Mouse (Mus musculus): ENCODE data around the gene 2310034G01Rik. TPM values are rescaled to one million over a fixed set of nuclear protein-coding genes. Genes with fewer than 3 reads are reported as not detected.

Gene 2310034G01Rik
- polyA plus RNA-seq, 1 experiment from 2014 or later = 1.0 TPM

GRCm38 (mm10) chr19:46314872-46315742, 35.0 kb downstream of the 2310034G01Rik start:
- Histone ChIP-seq H3K4me3 (peak overlapping the region; percentile 29; the same call in 1 of the 2 replicates), H3K36me3 (replicated peaks) (peaks cover 20% of the 10 kb centered on the region), H3K9me3 (no peaks in the 10 kb centered on the region), H3K27ac (replicated peaks) (peak overlapping the region; percentile 35; the same call in 1 of the 2 replicates), H3K4me1 (peaks cover 42% of the 10 kb centered on the region), H3K27me3 (replicated peaks; ENCODE audit: low read depth, poor library complexity, severe bottlenecking) (peaks cover 100% of the 10 kb centered on the region)
- 42% methylated on average over 14 of the region's 14 CpGs for WGBS
- DNase-seq (ENCODE audit: low spot score) = peak; percentile 11

GRCm38 (mm10) chr19:46314151-46314601, 35.9 kb downstream of the 2310034G01Rik start:
- peak; percentile 41 for DNase-seq (ENCODE audit: low spot score)

GRCm38 (mm10) chr19:46313591-46313990, 36.5 kb downstream of the 2310034G01Rik start:
- 76% methylated on average over 6 of the region's 6 CpGs for WGBS
- Histone ChIP-seq H3K4me3 (no peak overlapping the region), H3K9me3 (no peaks in the 10 kb centered on the region), H3K36me3 (replicated peaks) (peaks cover 27% of the 10 kb centered on the region), H3K27me3 (replicated peaks; ENCODE audit: low read depth, poor library complexity, severe bottlenecking) (peaks cover 98% of the 10 kb centered on the region), H3K4me1 (peaks cover 38% of the 10 kb centered on the region), H3K27ac (replicated peaks) (no peak overlapping the region)
- peak; percentile 7 for DNase-seq (ENCODE audit: low spot score)

More at GRCm38 (mm10) chr19:46314151-46314601, 35.9 kb downstream of the 2310034G01Rik start:
- H3K36me3 ChIP-seq (replicated peaks) = peaks cover 27% of the 10 kb centered on the region
- H3K4me3 ChIP-seq = peak overlapping the region; percentile 29; the same call in 1 of the 2 replicates
- WGBS = 12% methylated on average over 18 of the region's 18 CpGs
- peaks cover 38% of the 10 kb centered on the region for H3K4me1 ChIP-seq
- no peaks in the 10 kb centered on the region for H3K9me3 ChIP-seq
- H3K27ac ChIP-seq (replicated peaks) = no peak overlapping the region
- peaks cover 100% of the 10 kb centered on the region for H3K27me3 ChIP-seq (replicated peaks; ENCODE audit: low read depth, poor library complexity, severe bottlenecking)

- Histone ChIP-seq H3K4me1 (peaks cover 39% of the 10 kb centered on the region), H3K36me3 (replicated peaks) (peaks cover 27% of the 10 kb centered on the region), H3K4me3 (no peak overlapping the region), H3K27me3 (replicated peaks; ENCODE audit: low read depth, poor library complexity, severe bottlenecking) (peaks cover 98% of the 10 kb centered on the region), H3K9me3 (no peaks in the 10 kb centered on the region), H3K27ac (replicated peaks) (no peak overlapping the region)
- no peak for DNase-seq (ENCODE audit: low spot score)
- WGBS = 88% methylated on average over 9 of the region's 9 CpGs
Measured at GRCm38 (mm10) chr19:46313116-46313515, 37.0 kb downstream of the 2310034G01Rik start.

GRCm38 (mm10) chr19:46312566-46312965, 37.5 kb downstream of the 2310034G01Rik start:
- 92% methylated on average over 21 of the region's 21 CpGs for WGBS

GRCm38 (mm10) chr19:46311341-46311740, 38.8 kb downstream of the 2310034G01Rik start:
- Histone ChIP-seq H3K36me3 (replicated peaks) (peaks cover 27% of the 10 kb centered on the region), H3K27me3 (replicated peaks; ENCODE audit: low read depth, poor library complexity, severe bottlenecking) (peaks cover 98% of the 10 kb centered on the region), H3K4me3 (no peak overlapping the region), H3K9me3 (no peaks in the 10 kb centered on the region), H3K27ac (replicated peaks) (no peak overlapping the region), H3K4me1 (peaks cover 27% of the 10 kb centered on the region)
- DNase-seq (ENCODE audit: low spot score) = peak; percentile 6
- 83% methylated on average over 9 of the region's 9 CpGs for WGBS

More at GRCm38 (mm10) chr19:46312566-46312965, 37.5 kb downstream of the 2310034G01Rik start:
- H3K9me3 ChIP-seq = no peaks in the 10 kb centered on the region
- DNase-seq (ENCODE audit: low spot score) = no peak
- H3K27me3 ChIP-seq (replicated peaks; ENCODE audit: low read depth, poor library complexity, severe bottlenecking) = peaks cover 98% of the 10 kb centered on the region
- H3K27ac ChIP-seq (replicated peaks) = no peak overlapping the region
- H3K36me3 ChIP-seq (replicated peaks) = peaks cover 27% of the 10 kb centered on the region
- peaks cover 33% of the 10 kb centered on the region for H3K4me1 ChIP-seq
- no peak overlapping the region for H3K4me3 ChIP-seq

GRCm38 (mm10) chr19:46310312-46310865, 39.7 kb downstream of the 2310034G01Rik start:
- H3K27me3 ChIP-seq (replicated peaks; ENCODE audit: low read depth, poor library complexity, severe bottlenecking) = peaks cover 92% of the 10 kb centered on the region

GRCm38 (mm10) chr19:46309651-46310305, 40.3 kb downstream of the 2310034G01Rik start:
- 79% methylated on average over 21 of the region's 21 CpGs for WGBS
- H3K9me3 ChIP-seq = no peaks in the 10 kb centered on the region
- no peak overlapping the region for H3K27ac ChIP-seq (replicated peaks)
- peaks cover 27% of the 10 kb centered on the region for H3K36me3 ChIP-seq (replicated peaks)
- DNase-seq (ENCODE audit: low spot score) = peak; percentile 6
- no peak overlapping the region for H3K4me3 ChIP-seq
- H3K27me3 ChIP-seq (replicated peaks; ENCODE audit: low read depth, poor library complexity, severe bottlenecking) = peaks cover 86% of the 10 kb centered on the region
- H3K4me1 ChIP-seq = peaks cover 38% of the 10 kb centered on the region

More at GRCm38 (mm10) chr19:46310312-46310865, 39.7 kb downstream of the 2310034G01Rik start:
- DNase-seq (ENCODE audit: low spot score) = peak; percentile 7
- Histone ChIP-seq H3K4me3 (no peak overlapping the region), H3K27ac (replicated peaks) (no peak overlapping the region), H3K4me1 (peaks cover 36% of the 10 kb centered on the region), H3K36me3 (replicated peaks) (peaks cover 27% of the 10 kb centered on the region), H3K9me3 (no peaks in the 10 kb centered on the region)
- WGBS = 87% methylated on average over 12 of the region's 12 CpGs

- H3K9me3 ChIP-seq = no peaks in the 10 kb centered on the region
- H3K4me3 ChIP-seq = peak overlapping the region; percentile 58
- H3K36me3 ChIP-seq (replicated peaks) = peaks cover 27% of the 10 kb centered on the region
- H3K27me3 ChIP-seq (replicated peaks; ENCODE audit: low read depth, poor library complexity, severe bottlenecking) = peaks cover 77% of the 10 kb centered on the region
- WGBS = 2% methylated on average over 47 of the region's 47 CpGs
- H3K27ac ChIP-seq (replicated peaks) = 0 out of 2 replicates have a peak overlapping the region, but pooled peaks have one; percentile 48
- H3K4me1 ChIP-seq = peaks cover 38% of the 10 kb centered on the region
- peak; percentile 91 for DNase-seq (ENCODE audit: low spot score)
Measured at GRCm38 (mm10) chr19:46308706-46309435, 41.2 kb downstream of the 2310034G01Rik start.

GRCm38 (mm10) chr19:46308303-46308702, 41.8 kb downstream of the 2310034G01Rik start:
- peaks cover 27% of the 10 kb centered on the region for H3K36me3 ChIP-seq (replicated peaks)
- 52% methylated on average over 16 of the region's 16 CpGs for WGBS
- H3K4me3 ChIP-seq = peak overlapping the region; percentile 58
- peaks cover 73% of the 10 kb centered on the region for H3K27me3 ChIP-seq (replicated peaks; ENCODE audit: low read depth, poor library complexity, severe bottlenecking)
- no peak for DNase-seq (ENCODE audit: low spot score)
- H3K9me3 ChIP-seq = no peaks in the 10 kb centered on the region
- peaks cover 42% of the 10 kb centered on the region for H3K4me1 ChIP-seq
- 0 out of 2 replicates have a peak overlapping the region, but pooled peaks have one; percentile 48 for H3K27ac ChIP-seq (replicated peaks)

GRCm38 (mm10) chr19:46307781-46308180, 42.3 kb downstream of the 2310034G01Rik start:
- Histone ChIP-seq H3K27ac (replicated peaks) (no peak overlapping the region), H3K4me1 (peaks cover 42% of the 10 kb centered on the region), H3K36me3 (replicated peaks) (peaks cover 27% of the 10 kb centered on the region), H3K4me3 (no peak overlapping the region), H3K27me3 (replicated peaks; ENCODE audit: low read depth, poor library complexity, severe bottlenecking) (peaks cover 69% of the 10 kb centered on the region), H3K9me3 (no peaks in the 10 kb centered on the region)
- WGBS = 76% methylated on average over 16 of the region's 16 CpGs
- peak; percentile 7 for DNase-seq (ENCODE audit: low spot score)

Data from embryonic facial prominence, embryonic 10.5 days (tissue).